In the genomic region with DNA sequence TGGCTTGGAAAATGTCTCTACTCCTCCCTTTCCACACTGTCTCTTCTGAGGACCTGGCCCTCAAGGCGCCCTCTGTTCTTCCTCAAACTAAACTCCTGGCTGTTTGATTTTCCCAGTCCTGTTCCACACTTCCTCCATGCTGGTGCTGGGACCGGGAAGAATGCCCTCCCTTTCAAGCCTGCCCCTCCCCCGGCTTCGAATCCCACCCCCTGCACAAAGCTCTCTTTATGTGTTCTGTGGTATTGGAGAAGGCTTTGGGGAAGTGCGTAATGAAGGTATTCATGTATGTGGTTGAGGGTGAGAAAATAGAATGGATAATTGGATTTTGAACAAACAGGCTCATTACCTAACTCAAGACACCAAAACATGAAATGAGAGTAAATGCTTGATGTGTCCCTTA, we compare ENCODE assay signal across 27 mouse cellular contexts.
DNase-seq lines count a peak whose midpoint lies in the region; ATAC-seq lines count a peak whose summit lies in the region.
"Had no signal": no experiment of that assay in that cellular context is flagged by ENCODE, and none has a peak within 500 bp of the region (broad histone marks: within the 10 kb centered on the region; RNA-seq: fewer than 3 reads in every experiment).

No protein-coding gene starts in this region.

- WGBS in midbrain, embryonic 10.5 days = 22% methylated on average over 5 of the region's 5 CpGs
- 18% methylated on average over 5 of the region's 5 CpGs for WGBS in midbrain, embryonic 15.5 days
- 2% methylated on average over 5 of the region's 5 CpGs for WGBS in forebrain, embryonic 14.5 days

- H3K9ac ChIP-seq in midbrain, embryonic 15.5 days = no peak overlapping the region
- H3K9ac ChIP-seq in forebrain, embryonic 14.5 days (ENCODE audit: low read length) = no peak overlapping the region
- H3K9ac ChIP-seq: embryonic facial prominence, embryonic 15.5 days; heart, embryonic 12.5 days; hindbrain, embryonic 13.5 days; limb, embryonic 13.5 days; lung, embryonic 15.5 days; midbrain, embryonic 13.5 days had no signal

- H3K27me3 ChIP-seq in midbrain, embryonic 10.5 days (ENCODE audit: low read depth, poor library complexity, severe bottlenecking) = peaks cover 9% of the 10 kb centered on the region
- H3K27me3 ChIP-seq in midbrain, embryonic 15.5 days (replicated peaks) = no peaks in the 10 kb centered on the region
- 0 out of 2 replicates have a peak, but pooled peaks cover 7% of the 10 kb centered on the region for H3K27me3 ChIP-seq in forebrain, embryonic 14.5 days (replicated peaks; ENCODE audit: control insufficient read depth, insufficient read depth, low read length)
- H3K27me3 ChIP-seq: CH12.LX; embryonic facial prominence, embryonic 15.5 days; heart, embryonic 12.5 days; hindbrain, embryonic 13.5 days; limb, embryonic 13.5 days; lung, embryonic 15.5 days had no signal

- no peaks in the 10 kb centered on the region for H3K36me3 ChIP-seq in midbrain, embryonic 10.5 days
- no peaks in the 10 kb centered on the region for H3K36me3 ChIP-seq in midbrain, embryonic 15.5 days (replicated peaks)
- no peaks in the 10 kb centered on the region for H3K36me3 ChIP-seq in forebrain, embryonic 14.5 days (ENCODE audit: control insufficient read depth, insufficient read depth, low read length)
- H3K36me3 ChIP-seq: embryonic facial prominence, embryonic 15.5 days; heart, embryonic 12.5 days; hindbrain, embryonic 13.5 days; limb, embryonic 13.5 days; lung, embryonic 15.5 days; midbrain, embryonic 13.5 days had no signal

- no peak overlapping the region for H3K4me2 ChIP-seq in midbrain, embryonic 15.5 days
- no peak overlapping the region for H3K4me2 ChIP-seq in forebrain, embryonic 14.5 days (ENCODE audit: low read length)
- H3K4me2 ChIP-seq: embryonic facial prominence, embryonic 15.5 days; heart, embryonic 12.5 days; hindbrain, embryonic 13.5 days; limb, embryonic 13.5 days; liver, embryonic 11.5 days; lung, embryonic 15.5 days; midbrain, embryonic 13.5 days had no signal

- intact Hi-C loops in heart, postnatal 25 days (cut with DNase I) = no loop called here

- peaks cover 16% of the 10 kb centered on the region for H3K9me3 ChIP-seq in midbrain, embryonic 10.5 days (replicated peaks)
- H3K9me3 ChIP-seq in midbrain, embryonic 15.5 days = peaks cover 9% of the 10 kb centered on the region; the same call in 1 of the 2 replicates
- H3K9me3 ChIP-seq in forebrain, embryonic 14.5 days (replicated peaks; ENCODE audit: control insufficient read depth, low read length) = peaks cover 10% of the 10 kb centered on the region
- H3K9me3 ChIP-seq: embryonic facial prominence, embryonic 15.5 days; lung, embryonic 15.5 days had no signal

- DNase-seq in embryo, embryonic 10.5 days (ENCODE audit: low spot score) = peak; percentile 44
- DNase-seq in embryo, embryonic 10 days (ENCODE audit: low spot score) = no peak
- no peak for DNase-seq in midbrain, embryonic 10.5 days (ENCODE audit: low spot score)
- DNase-seq in embryo, embryonic 11 days = peak; percentile 44
- peak; percentile 51 for DNase-seq in forebrain, embryonic 14.5 days (ENCODE audit: low spot score)
- DNase-seq in heart, postnatal 25 days (ENCODE audit: low spot score) = no peak
- DNase-seq in thymus, postnatal 36 days = no peak
- DNase-seq: adrenal gland, adult 8-10 months; cerebellum, adult 8-10 months; cerebellum, postnatal 25 days; heart, adult 2 months; kidney, adult 11 months; kidney, postnatal 14 days; right cerebral cortex, postnatal 4 days; thymus, adult 18-20 months; thymus, postnatal 25 days had no signal

- peak overlapping the region; percentile 69 for H3K27ac ChIP-seq in midbrain, embryonic 10.5 days (replicated peaks)
- no peak overlapping the region for H3K27ac ChIP-seq in midbrain, embryonic 15.5 days
- no peak overlapping the region for H3K27ac ChIP-seq in forebrain, embryonic 14.5 days (ENCODE audit: low read depth, low read length)
- H3K27ac ChIP-seq: embryonic facial prominence, embryonic 15.5 days; heart, adult 2 months; hindbrain, embryonic 13.5 days; left cerebral cortex, adult 2 months; limb, embryonic 13.5 days; lung, embryonic 15.5 days; midbrain, embryonic 13.5 days; stomach, postnatal 0 days had no signal

- no peak for ATAC-seq in midbrain, embryonic 15.5 days (replicated peaks)
- peak; percentile 75 for ATAC-seq in forebrain, embryonic 14.5 days
- ATAC-seq: midbrain, embryonic 13.5 days had no signal

- H3K4me3 ChIP-seq in midbrain, embryonic 10.5 days = no peak overlapping the region
- H3K4me3 ChIP-seq in midbrain, embryonic 15.5 days = no peak overlapping the region
- H3K4me3 ChIP-seq in forebrain, embryonic 14.5 days (ENCODE audit: low read depth, low read length) = no peak overlapping the region
- H3K4me3 ChIP-seq: embryonic facial prominence, embryonic 15.5 days; heart, adult 2 months; heart, embryonic 12.5 days; hindbrain, embryonic 13.5 days; left cerebral cortex, adult 2 months; limb, embryonic 13.5 days; lung, embryonic 15.5 days; midbrain, embryonic 13.5 days had no signal

- peaks cover 20% of the 10 kb centered on the region for H3K4me1 ChIP-seq in midbrain, embryonic 10.5 days
- H3K4me1 ChIP-seq in midbrain, embryonic 15.5 days = peaks cover 4% of the 10 kb centered on the region; the same call in 1 of the 2 replicates
- H3K4me1 ChIP-seq in forebrain, embryonic 14.5 days (ENCODE audit: control insufficient read depth, insufficient read depth, low read length) = peaks cover 4% of the 10 kb centered on the region; the same call in 1 of the 2 replicates
- H3K4me1 ChIP-seq: embryonic facial prominence, embryonic 15.5 days; heart, embryonic 12.5 days; lung, embryonic 15.5 days had no signal

Comparison
In these comparisons a context has a peak if more than half of its experiments do, and no peak if none do; other contexts are left out.
1. DNase-seq: peak in embryo, embryonic 10.5 days (single experiment), embryo, embryonic 11 days (single experiment) and forebrain, embryonic 14.5 days (single experiment); none in embryo, embryonic 10 days (single experiment), midbrain, embryonic 10.5 days (single experiment), heart, postnatal 25 days (single experiment) and thymus, postnatal 36 days (0 of 2).